In genomic region chr6:89362281-89363106, GRCm38 (mm10) we compare ENCODE assay signal across 8 mouse cellular contexts. TPM values are rescaled to one million over a fixed set of nuclear protein-coding genes. Genes with fewer than 3 reads are reported as not detected.
DNase-seq lines count a peak whose midpoint lies in the region; ATAC-seq and TF ChIP-seq lines count a peak whose summit lies in the region.

Gene Plxna1 (minus strand): TSS chr6:89362620.

- peak within 1 kb of the TSS; percentile 92 for H3K4me3 ChIP-seq in E14TG2a.4 (replicated peaks; ENCODE audit: low read length)
- H3K4me3 ChIP-seq in embryonic facial prominence, embryonic 14.5 days (ENCODE audit: low read depth, low read length): peak within 1 kb of the TSS; percentile 98
- peak within 1 kb of the TSS; percentile 73 for H3K4me3 ChIP-seq in liver, embryonic 12.5 days
- peak within 1 kb of the TSS; percentile 77 for H3K4me3 ChIP-seq in thymus, adult 2 months (ENCODE audit: control insufficient read depth, insufficient read depth, low read length)

- no peaks in the 10 kb centered on the region for H3K9me3 ChIP-seq in E14TG2a.4 (ENCODE audit: low read length)
- peaks cover 2% of the 10 kb centered on the region; the same call in 1 of the 2 replicates for H3K9me3 ChIP-seq in embryonic facial prominence, embryonic 14.5 days (ENCODE audit: control insufficient read depth, low read length)
- H3K9me3 ChIP-seq in liver, embryonic 12.5 days (replicated peaks): no peaks in the 10 kb centered on the region

- peak within 1 kb of the TSS; percentile 100 for H3K4me2 ChIP-seq in embryonic facial prominence, embryonic 14.5 days (ENCODE audit: low read depth, low read length)
- peak within 1 kb of the TSS; percentile 97 for H3K4me2 ChIP-seq in liver, embryonic 12.5 days

- TF ChIP-seq CTCF in E14TG2a.4 (conservative IDR thresholded peaks at IDR 0.05; ENCODE audit: low read length): no peak
- peak; percentile 60; the same call in 1 of the 2 replicates for TF ChIP-seq CTCF in thymus, adult 2 months (IDR thresholded peaks at IDR 0.05; ENCODE audit: borderline replicate concordance, control insufficient read depth, extremely low read depth, insufficient read depth, low read length, poor library complexity)

- DNase-seq in adrenal gland, postnatal 36 days: peak; percentile 66 to 79
- peak; percentile 69 for DNase-seq in embryonic facial prominence, embryonic 14.5 days (ENCODE audit: low spot score)
- peak; percentile 42 to 55 for DNase-seq in heart, adult 9 months (ENCODE audit: low spot score in 2 of 2)
- peak; percentile 44 for DNase-seq in kidney, adult 9 months
- DNase-seq in neural tube, embryonic 10.5 days (ENCODE audit: extremely low spot score, low spot score): peak; percentile 83
- DNase-seq in thymus, adult 2 months: peak; percentile 33

- H3K27ac ChIP-seq in embryonic facial prominence, embryonic 14.5 days (replicated peaks; ENCODE audit: low read depth, low read length): peak within 1 kb of the TSS; percentile 83
- peak within 1 kb of the TSS; percentile 12; the same call in 1 of the 2 replicates for H3K27ac ChIP-seq in liver, embryonic 12.5 days
- H3K27ac ChIP-seq in thymus, adult 2 months (ENCODE audit: control insufficient read depth, insufficient read depth, low read length): no peak within 1 kb of the TSS

- H3K27me3 ChIP-seq in E14TG2a.4 (ENCODE audit: insufficient read depth, low read length): peaks cover 39% of the 10 kb centered on the region
- no peaks in the 10 kb centered on the region for H3K27me3 ChIP-seq in embryonic facial prominence, embryonic 14.5 days (replicated peaks; ENCODE audit: control insufficient read depth, insufficient read depth, low read length)
- peaks cover 38% of the 10 kb centered on the region for H3K27me3 ChIP-seq in liver, embryonic 12.5 days (replicated peaks)
- no peaks in the 10 kb centered on the region; the same call in 1 of the 2 replicates for H3K27me3 ChIP-seq in thymus, adult 2 months (ENCODE audit: control insufficient read depth, insufficient read depth, low read length)

- under 1% methylated on average over 32 of the region's 110 CpGs for WGBS in embryonic facial prominence, embryonic 14.5 days
- WGBS in liver, embryonic 12.5 days (ENCODE audit: insufficient replicate concordance): under 1% methylated on average over 71 of the region's 110 CpGs
- WGBS in thymus, adult 2 months: 9% methylated on average over 100 of the region's 110 CpGs

- H3K4me1 ChIP-seq in E14TG2a.4 (replicated peaks; ENCODE audit: low read depth, low read length): peaks cover 54% of the 10 kb centered on the region
- peaks cover 29% of the 10 kb centered on the region for H3K4me1 ChIP-seq in embryonic facial prominence, embryonic 14.5 days (ENCODE audit: control insufficient read depth, insufficient read depth, low read length)
- H3K4me1 ChIP-seq in liver, embryonic 12.5 days: peaks cover 41% of the 10 kb centered on the region
- H3K4me1 ChIP-seq in thymus, adult 2 months (replicated peaks; ENCODE audit: control insufficient read depth, insufficient read depth, low read length): peaks cover 19% of the 10 kb centered on the region

- no peak for TF ChIP-seq POLR2A in thymus, adult 2 months (IDR thresholded peaks at IDR 0.05; ENCODE audit: control insufficient read depth, extremely low read depth, insufficient read depth, low read length, poor library complexity)

- peaks cover under 1% of the 10 kb centered on the region; the same call in 1 of the 2 replicates for H3K36me3 ChIP-seq in E14TG2a.4 (ENCODE audit: insufficient read depth, low read length)
- H3K36me3 ChIP-seq in embryonic facial prominence, embryonic 14.5 days (ENCODE audit: control insufficient read depth, insufficient read depth, low read length): no peaks in the 10 kb centered on the region; the same call in 1 of the 2 replicates
- H3K36me3 ChIP-seq in liver, embryonic 12.5 days: no peaks in the 10 kb centered on the region
- H3K36me3 ChIP-seq in thymus, adult 2 months (ENCODE audit: control insufficient read depth, insufficient read depth, low read length): no peaks in the 10 kb centered on the region

- H3K9ac ChIP-seq in embryonic facial prominence, embryonic 14.5 days (ENCODE audit: low read depth, low read length): peak within 1 kb of the TSS; percentile 97
- peak within 1 kb of the TSS; percentile 76 for H3K9ac ChIP-seq in liver, embryonic 12.5 days

- peak; percentile 87 for ATAC-seq in embryonic facial prominence, embryonic 14.5 days (ENCODE audit: low read depth)
- peak; percentile 72 for ATAC-seq in liver, embryonic 12.5 days

RNA-seq across cellular contexts. Expression of gene Plxna1, which starts in this region (rescaled TPM):
- total RNA-seq in adrenal gland, postnatal 36 days (2021): 10 to 100 TPM; 55.0 to 98.6 TPM
- polyA plus RNA-seq in embryonic facial prominence, embryonic 14.5 days (2014; fragmentation: Nextera tagmentation; extraction: Ambion mirVana): 31.7 and 31.8 TPM in 2 replicates
- polyA plus RNA-seq in liver, embryonic 12.5 days (2016; fragmentation: Nextera tagmentation; extraction: Ambion mirVana): 6.7 and 7.2 TPM in 2 replicates
- polyA plus RNA-seq in thymus, adult 2 months (2012; rRNA removed): 49.1 and 51.5 TPM in 2 replicates

Comparison
In these comparisons a context has a peak if more than half of its experiments do, and no peak if none do; other contexts are left out.
1. DNase-seq: peak in every context shown above with its lines; median percentile 83 in neural tube, embryonic 10.5 days; 72 in adrenal gland, postnatal 36 days; 69 in embryonic facial prominence, embryonic 14.5 days; 48 in heart, adult 9 months; 44 in kidney, adult 9 months; 33 in thymus, adult 2 months.